Mouse (Mus musculus) urinary bladder, postnatal 14 days (tissue): ENCODE results near the gene Rbfox1.

ENCODE experiments used
- DNase-seq: peaks from one replicate; pipeline ENCODE4 v3.0.0; 2021; ENCODE audit warnings: low spot score

Gene Rbfox1

DNA sequence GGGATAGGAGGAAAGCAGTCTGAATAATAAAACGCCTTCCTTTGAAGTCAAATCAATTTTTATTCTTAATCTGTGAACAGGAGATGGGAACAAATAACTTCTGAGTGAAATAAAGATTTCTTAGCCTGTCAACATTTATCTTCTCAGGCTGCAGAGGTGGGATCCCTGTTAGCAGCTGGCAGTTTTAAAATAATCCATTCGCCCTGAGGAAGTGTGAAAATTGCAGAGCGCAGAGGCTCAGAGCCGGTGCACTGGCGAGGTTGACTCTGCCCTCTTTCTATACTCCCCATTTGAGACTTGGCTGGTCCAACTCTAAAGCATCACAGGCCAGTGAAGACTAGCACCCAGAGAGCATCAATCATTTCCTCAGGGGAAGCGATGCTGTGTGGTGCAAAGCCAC lies 342.3 kb downstream of the Rbfox1 start:
- DNase-seq, result no peak

- no peak for DNase-seq
Measured at GRCm38 (mm10) chr16:6232966-6233365, 347.8 kb downstream of the Rbfox1 start.

GRCm38 (mm10) chr16:6241393-6241792 lies 356.2 kb downstream of the Rbfox1 start:
- DNase-seq, result no peak

DNA sequence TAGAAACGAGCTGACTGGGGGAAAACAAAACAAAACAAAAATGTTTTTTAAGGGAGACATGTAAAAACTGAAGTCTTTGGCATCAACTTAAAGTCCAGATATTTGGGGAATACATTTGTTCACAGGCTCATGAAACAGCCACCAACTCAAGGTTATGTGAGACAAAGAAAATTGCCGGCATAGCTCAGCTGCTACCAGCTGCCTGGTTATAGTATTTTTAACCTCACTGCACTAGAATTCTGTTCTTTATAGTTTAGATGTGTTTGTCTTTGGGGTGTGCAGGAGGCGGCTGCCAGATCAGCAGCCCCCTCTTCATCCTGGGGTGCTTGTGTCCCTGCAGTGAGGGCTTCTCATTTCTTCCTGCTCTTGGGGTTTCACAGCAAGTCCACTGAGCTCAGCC lies 357.3 kb downstream of the Rbfox1 start:
- no peak for DNase-seq

GRCm38 (mm10) chr16:6247569-6247968 lies 362.4 kb downstream of the Rbfox1 start:
- no peak for DNase-seq

DNA sequence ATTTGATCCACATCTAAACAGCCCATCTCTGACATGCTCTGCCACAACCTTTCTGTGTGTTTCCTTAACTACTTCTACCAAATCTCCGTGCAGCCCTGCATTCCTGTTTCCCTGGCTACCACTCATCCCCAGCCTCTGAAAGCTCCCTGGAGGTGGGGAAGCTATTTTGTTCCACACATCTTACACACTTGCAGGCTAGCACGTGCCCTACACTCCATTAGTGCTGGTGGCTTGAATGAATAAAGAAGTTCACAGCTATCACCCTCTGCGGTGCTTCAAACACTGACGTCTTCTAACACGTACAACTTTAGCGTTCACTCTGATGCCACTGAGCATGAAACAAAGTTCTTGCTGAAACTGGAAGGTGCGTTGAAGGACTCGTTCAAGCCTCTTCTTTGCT lies 379.4 kb downstream of the Rbfox1 start:
- no peak for DNase-seq

GRCm38 (mm10) chr16:6265610-6266009 lies 380.5 kb downstream of the Rbfox1 start:
- DNase-seq, result no peak

GRCm38 (mm10) chr16:6271596-6272370 lies 386.6 kb downstream of the Rbfox1 start:
- no peak for DNase-seq

DNA sequence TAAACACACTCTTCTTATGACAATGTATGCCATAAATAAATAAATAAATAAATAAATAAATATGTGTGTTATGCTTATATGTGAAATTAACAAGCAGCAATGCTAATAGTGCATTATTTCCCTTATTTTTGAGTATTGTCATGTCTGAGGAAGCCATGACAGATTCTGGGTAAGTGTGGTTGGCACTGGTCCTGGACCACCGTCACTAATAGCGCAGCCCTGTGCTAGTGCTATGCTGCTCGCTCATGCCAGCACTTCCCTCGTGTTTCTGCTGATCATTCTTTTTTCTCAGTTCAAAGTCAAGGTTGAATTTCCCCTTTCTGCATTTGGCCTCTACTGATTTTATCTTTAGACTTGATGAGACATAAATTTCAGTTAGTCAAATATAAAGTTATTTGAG lies 398.3 kb downstream of the Rbfox1 start:
- DNase-seq, result no peak

DNA sequence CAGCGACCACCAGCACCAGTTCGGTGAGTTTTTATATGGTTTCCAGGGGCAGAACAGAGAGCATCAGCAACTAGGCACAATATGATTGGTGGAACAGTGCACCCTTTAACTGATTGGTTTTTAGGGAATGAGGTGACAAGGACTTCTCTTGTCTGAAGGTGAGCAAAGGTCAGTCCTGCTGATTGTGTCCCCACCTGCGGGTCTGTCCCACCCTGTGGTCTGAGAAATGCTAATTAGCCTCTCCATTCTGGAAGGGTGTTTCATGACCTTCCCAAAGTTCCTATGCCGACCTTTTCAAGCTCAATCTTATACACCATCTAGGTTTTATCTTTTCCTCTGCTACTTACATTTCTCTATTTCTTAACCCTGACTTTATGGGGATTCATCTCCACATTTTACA lies 399.2 kb downstream of the Rbfox1 start:
- DNase-seq, result no peak

DNA sequence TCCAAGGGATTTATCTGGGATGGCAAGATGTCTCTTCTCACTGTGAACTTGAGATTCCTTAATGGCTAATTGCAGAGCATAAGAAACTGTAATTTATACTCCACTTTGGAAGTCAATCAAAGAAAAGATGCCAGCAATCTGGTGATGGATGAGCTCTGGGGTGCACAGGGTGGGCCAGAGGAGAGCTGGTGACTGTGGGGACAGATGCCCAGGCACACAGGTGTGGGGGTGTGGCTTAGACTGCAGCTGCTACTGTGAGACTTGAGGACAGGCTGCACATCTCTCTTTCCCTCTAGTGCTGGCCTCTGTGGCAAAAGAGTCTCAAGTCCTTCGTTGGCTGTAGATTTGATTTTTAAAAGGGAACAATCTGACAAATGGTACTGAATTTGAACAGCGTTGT lies 402.5 kb downstream of the Rbfox1 start:
- DNase-seq, result no peak

GRCm38 (mm10) chr16:6300112-6300511 lies 415.0 kb downstream of the Rbfox1 start:
- DNase-seq, result no peak

- no peak for DNase-seq
Measured at GRCm38 (mm10) chr16:6303082-6303481, 417.9 kb downstream of the Rbfox1 start.

- DNase-seq, result no peak
Measured at GRCm38 (mm10) chr16:6309940-6310339, 424.8 kb downstream of the Rbfox1 start.

DNA sequence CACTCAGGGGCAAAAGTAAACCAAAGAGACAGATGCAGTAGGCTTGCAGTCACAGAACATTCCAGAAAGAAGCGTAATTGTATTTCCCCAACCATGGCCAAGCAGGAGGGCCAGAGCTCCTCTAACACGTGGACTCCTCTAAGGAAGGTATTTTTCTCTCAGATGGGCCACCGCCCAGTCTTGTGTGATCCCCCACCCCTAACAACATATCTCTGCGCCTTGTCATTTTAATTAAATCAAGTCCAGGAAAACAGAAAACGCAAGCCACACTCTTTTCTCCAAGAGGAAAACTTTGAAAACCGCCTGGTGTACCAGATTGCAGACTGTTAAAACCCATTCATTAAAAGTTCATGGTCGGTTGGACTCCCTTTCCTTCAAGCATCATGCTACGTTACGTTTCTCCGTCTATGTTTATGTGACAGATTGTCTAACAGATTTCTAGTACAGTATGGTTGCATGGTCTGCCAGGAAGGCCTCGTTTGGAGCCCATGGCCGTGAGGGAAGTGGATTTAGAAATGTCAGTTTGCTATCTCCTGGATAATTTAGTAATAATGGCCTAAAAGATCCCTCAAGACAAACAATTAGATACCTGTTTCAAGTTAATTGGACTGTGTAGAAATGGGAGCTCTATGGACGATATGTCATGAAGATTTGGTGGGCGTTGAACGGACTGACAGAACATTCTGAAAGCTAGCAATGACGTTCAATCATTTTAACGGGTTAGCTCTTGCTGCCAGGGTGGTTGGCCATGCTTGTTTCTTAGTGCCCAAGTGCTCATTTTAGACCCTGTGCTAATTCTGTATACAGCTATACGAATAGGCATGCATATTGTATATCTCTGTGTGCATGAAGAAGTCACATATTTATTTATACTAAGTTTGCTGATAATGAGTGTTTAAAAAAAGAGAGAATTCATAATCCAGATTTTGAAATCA lies 425.9 kb downstream of the Rbfox1 start:
- DNase-seq, result no peak

DNA sequence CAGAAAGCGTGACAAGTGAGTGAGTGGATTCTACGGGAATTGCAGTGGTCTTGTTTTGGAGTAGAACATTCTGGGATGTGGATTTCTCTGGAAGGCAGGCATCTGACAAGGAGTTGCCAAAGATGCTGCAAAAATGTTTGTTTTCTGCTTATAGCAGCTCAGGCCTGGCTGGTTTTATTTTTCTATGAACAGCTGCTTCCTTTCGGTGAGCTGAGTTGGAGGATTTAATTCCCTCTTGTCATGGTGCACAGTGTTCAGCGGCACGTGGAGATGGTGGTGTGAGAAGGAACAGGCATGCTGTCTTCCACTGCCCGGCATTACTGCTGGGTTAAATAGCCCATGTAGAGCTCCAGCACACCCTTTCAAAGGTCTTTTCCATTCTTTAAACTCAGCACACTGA lies 428.5 kb downstream of the Rbfox1 start:
- DNase-seq, result no peak

DNA sequence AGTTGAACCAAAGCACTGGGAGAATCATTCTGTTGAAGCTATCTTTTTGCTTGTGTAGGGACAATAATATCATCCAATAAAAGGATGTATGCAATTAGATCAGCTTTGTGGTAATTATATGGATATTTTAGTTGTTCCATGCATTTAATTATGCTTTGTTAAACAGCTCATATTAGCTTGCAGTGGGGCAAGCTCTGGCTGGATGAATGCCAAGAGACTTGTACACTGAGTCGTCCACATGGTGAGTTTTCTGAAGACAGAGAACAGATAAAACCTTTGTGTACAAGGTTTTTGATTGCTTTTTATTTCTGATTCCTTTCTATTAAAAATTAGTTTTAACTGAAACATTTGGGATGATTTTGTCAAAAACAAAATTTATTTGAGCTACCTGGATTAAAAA lies 439.7 kb downstream of the Rbfox1 start:
- no peak for DNase-seq

GRCm38 (mm10) chr16:6331400-6331939 lies 446.3 kb downstream of the Rbfox1 start:
- no peak for DNase-seq

- DNase-seq, result no peak
Measured at GRCm38 (mm10) chr16:6333273-6333672, 448.1 kb downstream of the Rbfox1 start.

- no peak for DNase-seq
Measured at GRCm38 (mm10) chr16:6348103-6348502, 462.9 kb downstream of the Rbfox1 start.

DNA sequence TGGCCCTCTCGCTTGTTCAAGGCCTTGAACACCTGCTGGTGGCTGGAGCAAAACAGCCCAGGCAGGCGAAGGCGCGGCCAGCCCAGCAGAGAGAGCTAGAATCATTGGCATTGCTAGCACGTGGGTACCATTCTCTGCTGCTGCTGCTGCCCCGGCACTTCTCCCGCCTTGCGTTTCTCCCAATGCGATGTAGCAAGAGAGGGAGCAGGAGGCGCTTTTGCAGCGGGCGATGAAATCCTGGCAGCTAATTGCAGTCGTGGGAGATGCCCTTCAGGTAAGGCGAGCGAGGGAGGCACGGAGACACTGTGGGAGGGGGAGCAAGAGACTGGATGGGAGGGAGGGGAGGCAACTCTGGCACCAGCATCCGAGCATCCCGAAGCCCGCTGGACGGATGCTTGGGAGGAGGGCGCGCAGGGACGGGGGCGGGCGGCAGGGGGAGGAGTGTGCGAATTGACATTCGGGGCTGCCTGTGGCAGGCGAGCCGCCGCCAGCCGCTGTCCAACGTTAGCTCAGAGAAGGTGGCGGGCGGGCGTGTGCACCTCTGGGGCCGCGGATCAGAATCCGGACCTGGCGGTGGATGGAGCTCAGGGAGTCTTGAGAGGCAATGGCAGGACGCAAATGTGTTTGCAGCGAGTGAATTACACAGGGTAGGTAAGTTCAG lies 463.6 kb downstream of the Rbfox1 start:
- peak; percentile 3 for DNase-seq

GRCm38 (mm10) chr16:6349381-6349780 lies 464.2 kb downstream of the Rbfox1 start:
- no peak for DNase-seq
